In the genomic region with DNA sequence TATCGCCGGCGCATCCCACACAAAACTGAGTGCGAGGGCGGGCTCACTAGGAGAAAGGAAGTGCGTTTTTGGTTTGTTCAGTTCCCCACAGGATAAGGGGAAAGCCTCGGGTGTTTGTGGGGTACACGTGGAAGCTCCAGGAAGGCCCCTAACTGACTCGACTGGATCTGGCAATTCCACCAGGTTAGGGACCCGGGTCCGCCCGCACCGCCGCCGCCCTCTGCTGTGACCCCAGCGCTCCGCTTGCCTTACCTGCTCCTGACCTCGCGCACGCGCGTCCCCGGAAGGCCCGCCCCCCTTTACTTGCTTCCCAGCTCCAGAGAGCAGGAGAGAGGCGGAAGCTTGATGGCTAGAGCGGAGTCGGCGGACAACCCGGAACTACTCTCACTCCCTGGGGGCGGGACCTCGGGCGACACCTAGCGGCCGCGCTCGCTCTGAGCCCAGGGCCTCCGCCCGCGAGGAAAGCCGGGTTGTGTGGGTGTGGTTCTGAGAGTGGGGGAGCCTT, we compare ENCODE assay signal across 8 mouse cellular contexts. TPM values are rescaled to one million over a fixed set of nuclear protein-coding genes. Genes with fewer than 3 reads are reported as not detected.
A peak's percentile ranks its signal among the peaks of the same experiment; 100 is the strongest.
DNase-seq lines count a peak whose midpoint lies in the region; ATAC-seq lines count a peak whose summit lies in the region.

A gene (minus strand): TSS at position 377 of the 505 bp plus-strand sequence.

- peak within 1 kb of the TSS; percentile 50 for H3K9ac ChIP-seq in intestine, embryonic 14.5 days (ENCODE audit: low read length)

- ATAC-seq in intestine, embryonic 14.5 days (replicated peaks; ENCODE audit: low FRiP score, low TSS enrichment, low read depth): peak; percentile 99

- peak within 1 kb of the TSS; percentile 79 for H3K4me3 ChIP-seq in intestine, embryonic 14.5 days (ENCODE audit: low read depth, low read length)

- no peaks in the 10 kb centered on the region for H3K27me3 ChIP-seq in intestine, embryonic 14.5 days (replicated peaks; ENCODE audit: control insufficient read depth, insufficient read depth, low read length)

- peak within 1 kb of the TSS; percentile 68 for H3K4me2 ChIP-seq in intestine, embryonic 14.5 days (ENCODE audit: low read length)

- H3K9me3 ChIP-seq in intestine, embryonic 14.5 days (ENCODE audit: control insufficient read depth, low read length): no peaks in the 10 kb centered on the region

- H3K27ac ChIP-seq in intestine, embryonic 14.5 days (ENCODE audit: low read depth): no peak within 1 kb of the TSS

- WGBS in intestine, embryonic 14.5 days: under 1% methylated on average over 39 of the region's 40 CpGs

- no peaks in the 10 kb centered on the region for H3K36me3 ChIP-seq in intestine, embryonic 14.5 days (ENCODE audit: control insufficient read depth, insufficient read depth, low read length)

- peak; percentile 97 to 98 for DNase-seq in adrenal gland, adult (ENCODE audit: inconsistent age in 2 of 2, low spot score in 1 of 2)
- DNase-seq in embryo, embryonic 10.5 days (ENCODE audit: low spot score): peak; percentile 96
- peak; percentile 95 for DNase-seq in gastrocnemius, postnatal 25 days
- DNase-seq in intestine, embryonic 14.5 days (ENCODE audit: low spot score): peak; percentile 99
- peak; percentile 96 for DNase-seq in left cerebral cortex, postnatal 14 days (ENCODE audit: low spot score in 2 of 2)
- peak; percentile 96 for DNase-seq in mesoderm, embryonic 11.5 days (ENCODE audit: low read depth, low spot score)
- DNase-seq in right cerebral cortex, postnatal 36 days (ENCODE audit: low spot score in 2 of 2): peak; percentile 96 to 97
- DNase-seq in yolk sac, embryonic 10.5 days (ENCODE audit: low spot score): peak; percentile 99

- intact Hi-C loops in left cerebral cortex, postnatal 14 days (cut with DNase I): loop anchor here (5.0 to 10.0 kb wide), 2 partner anchors 57 to 494 kb away; no protein-coding TSS in a partner anchor

- peaks cover 4% of the 10 kb centered on the region for H3K4me1 ChIP-seq in intestine, embryonic 14.5 days (replicated peaks; ENCODE audit: control insufficient read depth, insufficient read depth, low read length)

RNA-seq across cellular contexts. Expression of the gene that starts here (rescaled TPM):
- total RNA-seq in gastrocnemius, postnatal 25 days (2021): 10 to 100 TPM; 55.5 to 58.8 TPM
- 191 and 195 TPM in 2 replicates for polyA plus RNA-seq in intestine, embryonic 14.5 days (2014; fragmentation: Nextera tagmentation; extraction: Ambion mirVana)
- 100 to 1,000 TPM in 1 of 2 experiments, 10 to 100 TPM in 1; 96.6 to 100 TPM for total RNA-seq in left cerebral cortex, postnatal 14 days (2021)
